In genomic region chr4:126058134-126058996, GRCm38 (mm10) we compare ENCODE assay signal across 8 mouse cellular contexts. TPM values are rescaled to one million over a fixed set of nuclear protein-coding genes. Genes with fewer than 3 reads are reported as not detected.
A peak's percentile ranks its signal among the peaks of the same experiment; 100 is the strongest.
DNase-seq lines count a peak whose midpoint lies in the region; ATAC-seq and TF ChIP-seq lines count a peak whose summit lies in the region.

Gene Oscp1, plus strand, starts transcription at chr4:126058565.

- intact Hi-C loops in left cerebral cortex, adult 2 months (cut with DNase I) = loop anchor here (5.0 kb wide), 1 partner anchor 1019 kb away; the partner anchor contains the start of gene Zmym6

- H3K4me3 ChIP-seq in hindbrain, postnatal 0 days (ENCODE audit: low read length) = peak within 1 kb of the TSS; percentile 72
- peak within 1 kb of the TSS; percentile 79 for H3K4me3 ChIP-seq in left cerebral cortex, adult 2 months

- peaks cover 20% of the 10 kb centered on the region; the same call in 1 of the 2 replicates for H3K36me3 ChIP-seq in hindbrain, postnatal 0 days (ENCODE audit: insufficient read depth, low read length)

- WGBS in hindbrain, postnatal 0 days = under 1% methylated on average over 57 of the region's 57 CpGs

- peak within 1 kb of the TSS; percentile 76 for H3K27ac ChIP-seq in hindbrain, postnatal 0 days
- peak within 1 kb of the TSS; percentile 91 for H3K27ac ChIP-seq in left cerebral cortex, adult 2 months

- peak; percentile 97 for ATAC-seq in hindbrain, postnatal 0 days
- ATAC-seq in megakaryocyte, adult 5-6 weeks (ENCODE audit: poor library complexity, severe bottlenecking) = peak; percentile 92

- H3K9ac ChIP-seq in hindbrain, postnatal 0 days (replicated peaks; ENCODE audit: low read length) = peak within 1 kb of the TSS; percentile 74

- DNase-seq in T-cell, adult 2 months (ENCODE audit: low spot score) = peak; percentile 91
- DNase-seq in cerebellum, postnatal 36 days = peak; percentile 86 to 90
- peak; percentile 89 for DNase-seq in gastrocnemius, adult 18-20 months (ENCODE audit: low spot score)
- peak; percentile 97 for DNase-seq in hindbrain, postnatal 0 days (ENCODE audit: low spot score)
- peak; percentile 90 to 92 for DNase-seq in left cerebral cortex, adult 2 months (ENCODE audit: extremely low spot score in 1 of 2, low spot score in 2 of 2)
- peak; percentile 94 to 96 for DNase-seq in right cerebral cortex, adult 2 months (ENCODE audit: low spot score in 2 of 2)
- DNase-seq in urinary bladder, postnatal 14 days (ENCODE audit: low spot score) = peak; percentile 89

- H3K4me1 ChIP-seq in hindbrain, postnatal 0 days (ENCODE audit: insufficient read depth, low read length) = no peaks in the 10 kb centered on the region

- no peak for TF ChIP-seq CTCF in hindbrain, postnatal 0 days (IDR thresholded peaks at IDR 0.05; ENCODE audit: low read depth)
- TF ChIP-seq CTCF in left cerebral cortex, adult 2 months (IDR thresholded peaks at IDR 0.05) = no peak

- H3K4me2 ChIP-seq in hindbrain, postnatal 0 days (ENCODE audit: low read depth, low read length) = peak within 1 kb of the TSS; percentile 91

- no peaks in the 10 kb centered on the region for H3K27me3 ChIP-seq in hindbrain, postnatal 0 days (ENCODE audit: insufficient read depth, low read length)

- no peaks in the 10 kb centered on the region for H3K9me3 ChIP-seq in hindbrain, postnatal 0 days (ENCODE audit: low read length)

RNA-seq across cellular contexts. Expression of gene Oscp1, which starts in this region (rescaled TPM):
- 1 to 10 TPM; 3.1 TPM for total RNA-seq in gastrocnemius, adult 18-20 months (2021)
- 12.7 and 20.2 TPM in 2 replicates for total RNA-seq in hindbrain, postnatal 0 days (2014; rRNA removed)
- 43.4 and 46.6 TPM in 2 replicates for polyA plus RNA-seq in hindbrain, postnatal 0 days (2015; fragmentation: Nextera tagmentation; extraction: Ambion mirVana)
- 10 to 100 TPM; 49.2 to 57.1 TPM for total RNA-seq in left cerebral cortex, adult 2 months (2021)
- total RNA-seq in megakaryocyte, adult 5-6 weeks (2015) = 0.75 and 0.83 TPM in 2 replicates
- total RNA-seq in megakaryocyte, adult 5-6 weeks (2017) = 4.0 and 5.7 TPM in 2 replicates

Comparison
In these comparisons a context has a peak if more than half of its experiments do, and no peak if none do; other contexts are left out.
1. Peak in every context shown above with its lines: DNase-seq, ATAC-seq, H3K4me3 ChIP-seq and H3K27ac ChIP-seq.